Mouse (Mus musculus) liver, postnatal 0 days (tissue): ENCODE measurements around the gene Best3. TPM values are rescaled to one million over a fixed set of nuclear protein-coding genes. Genes with fewer than 3 reads are reported as not detected.
A peak's percentile ranks its signal among the peaks of the same experiment; 100 is the strongest.

Experiments
- ATAC-seq: fragments of 200-750 bp; cut with Nextera tagmentation; 2 replicates; pipeline ENCODE4 v1.8.0; 2017; ENCODE audit warnings: mild to moderate bottlenecking, moderate library complexity
- DNase-seq: peaks from one replicate; pipeline ENCODE4 v3.0.0-alpha.2; 2016
- H3K27ac ChIP-seq: fragments of 300-500 bp; sonication (generic); 2 replicates; pipeline ENCODE4 v1.5.1; 2014; ENCODE audit warnings: antibody characterized with exemption, moderate library complexity, mild to moderate bottlenecking, low read depth
- H3K27me3 ChIP-seq: fragments of 300-500 bp; sonication (generic); 2 replicates; pipeline ENCODE4 v1.6.1; 2014; ENCODE audit warnings: low read length, control low read depth, mixed read lengths; ENCODE audit not compliant: insufficient read depth
- H3K36me3 ChIP-seq: fragments of 300-500 bp; sonication (generic); replicated peaks from 2 replicates; pipeline ENCODE4 v1.6.1; 2014; ENCODE audit warnings: mild to moderate bottlenecking, control low read depth, low read length, moderate library complexity, mixed read lengths; ENCODE audit not compliant: insufficient read depth
- H3K4me1 ChIP-seq: fragments of 300-500 bp; sonication (generic); 2 replicates; pipeline ENCODE4 v1.6.1; 2014; ENCODE audit warnings: antibody characterized with exemption, mild to moderate bottlenecking, control low read depth; ENCODE audit not compliant: insufficient read depth
- H3K4me2 ChIP-seq: fragments of 300-500 bp; sonication (generic); 2 replicates; pipeline ENCODE4 v1.6.1; 2014; ENCODE audit warnings: low read depth, mild to moderate bottlenecking, low read length, moderate library complexity, mixed read lengths
- H3K4me3 ChIP-seq: fragments of 300-500 bp; sonication (generic); 2 replicates; pipeline ENCODE4 v1.5.1; 2014; ENCODE audit warnings: low read depth, low read length
- H3K9ac ChIP-seq: fragments of 300-500 bp; sonication (generic); replicated peaks from 2 replicates; pipeline ENCODE4 v1.6.1; 2014; ENCODE audit warnings: mild to moderate bottlenecking, moderate library complexity
- H3K9me3 ChIP-seq: fragments of 300-500 bp; sonication (generic); 2 replicates; pipeline ENCODE4 v1.6.1; 2016; ENCODE audit warnings: mild to moderate bottlenecking, control low read depth, low read length, mixed read lengths
- CTCF ChIP-seq: sonication (generic); IDR thresholded peaks from 2 replicates; pipeline ENCODE4 v1.5.1; 2016; ENCODE audit warnings: antibody characterized with exemption, low read depth
- EP300 ChIP-seq: IDR thresholded peaks from 2 replicates; pipeline ENCODE4 v1.6.1; 2016; ENCODE audit warnings: antibody characterized with exemption, low read depth, mild to moderate bottlenecking
- WGBS: fragments of 180-500 bp; shearing (Covaris S2); extraction: QIAGEN DNeasy Blood & Tissue Kit; methylation state at CpG from one replicate; pipeline ENCODE4 v1.1.7; 2014; ENCODE audit not compliant: insufficient replicate concordance; 5-methylcytosine and 5-hydroxymethylcytosine counted together
- polyA plus RNA-seq: library from polyadenylated mRNA; unstranded; fragments of >200 nt; fragmentation: Nextera tagmentation; extraction: Ambion mirVana; gene quantifications from 2 replicates; pipeline ENCODE4 v1.2.1, GENCODE M21; 2015

Best3 gene
- polyA plus RNA-seq, 1 experiment from 2014 or later = not detected

GRCm38 (mm10) chr10:116980888-116981287 lies 5.2 kb upstream of the Best3 start:
- Histone ChIP-seq H3K27me3 (no peaks in the 10 kb centered on the region), H3K4me3 (no peak overlapping the region), H3K9ac (no peak overlapping the region), H3K36me3 (no peaks in the 10 kb centered on the region), H3K4me2 (no peak overlapping the region), H3K9me3 (no peaks in the 10 kb centered on the region), H3K27ac (no peak overlapping the region), H3K4me1 (no peaks in the 10 kb centered on the region)
- 58% methylated on average over 3 of the region's 3 CpGs for WGBS
- TF ChIP-seq EP300 (no peak), CTCF (peak; percentile 74)
- ATAC-seq = no peak
- DNase-seq = peak; percentile 42

- no peaks in the 10 kb centered on the region for H3K4me1 ChIP-seq
- H3K27ac ChIP-seq = no peak overlapping the region
- no peaks in the 10 kb centered on the region for H3K27me3 ChIP-seq
- TF ChIP-seq CTCF (no peak), EP300 (no peak)
- ATAC-seq (no peak), DNase-seq (no peak)
- no peak overlapping the region for H3K4me2 ChIP-seq
- WGBS = 55% methylated on average over 4 of the region's 4 CpGs
- H3K9me3 ChIP-seq = no peaks in the 10 kb centered on the region
- H3K9ac ChIP-seq = no peak overlapping the region
- H3K36me3 ChIP-seq = no peaks in the 10 kb centered on the region
- H3K4me3 ChIP-seq = no peak overlapping the region
Measured at GRCm38 (mm10) chr10:116982526-116982925, 3.6 kb upstream of the Best3 start.

DNA sequence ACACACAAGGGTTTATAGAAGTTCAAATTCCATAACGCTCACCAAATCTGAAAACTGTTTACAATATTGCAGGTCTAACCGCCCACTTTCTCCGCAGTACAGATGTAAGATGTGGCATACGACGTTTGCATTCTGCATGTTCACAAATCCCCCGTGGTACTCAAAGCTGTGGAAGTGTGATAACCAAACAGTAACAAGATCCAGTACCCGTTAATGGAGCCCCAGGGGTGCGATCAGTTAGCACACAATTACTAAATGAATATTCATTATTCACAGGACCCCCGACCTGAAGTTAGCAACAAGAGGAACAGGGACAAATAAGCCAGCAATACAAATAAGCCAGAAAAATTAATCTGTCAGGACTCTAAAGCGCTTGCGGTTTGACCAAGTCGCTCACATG lies 1.3 kb upstream of the Best3 start:
- H3K4me3 ChIP-seq = no peak overlapping the region
- no peaks in the 10 kb centered on the region for H3K27me3 ChIP-seq
- 68% methylated on average over 12 of the region's 12 CpGs for WGBS
- DNase-seq (no peak), ATAC-seq (no peak)
- TF ChIP-seq EP300 (no peak), CTCF (no peak)
- H3K36me3 ChIP-seq = no peaks in the 10 kb centered on the region
- H3K4me2 ChIP-seq = no peak overlapping the region
- no peaks in the 10 kb centered on the region for H3K4me1 ChIP-seq
- no peak overlapping the region for H3K27ac ChIP-seq
- H3K9me3 ChIP-seq = no peaks in the 10 kb centered on the region
- no peak overlapping the region for H3K9ac ChIP-seq

DNA sequence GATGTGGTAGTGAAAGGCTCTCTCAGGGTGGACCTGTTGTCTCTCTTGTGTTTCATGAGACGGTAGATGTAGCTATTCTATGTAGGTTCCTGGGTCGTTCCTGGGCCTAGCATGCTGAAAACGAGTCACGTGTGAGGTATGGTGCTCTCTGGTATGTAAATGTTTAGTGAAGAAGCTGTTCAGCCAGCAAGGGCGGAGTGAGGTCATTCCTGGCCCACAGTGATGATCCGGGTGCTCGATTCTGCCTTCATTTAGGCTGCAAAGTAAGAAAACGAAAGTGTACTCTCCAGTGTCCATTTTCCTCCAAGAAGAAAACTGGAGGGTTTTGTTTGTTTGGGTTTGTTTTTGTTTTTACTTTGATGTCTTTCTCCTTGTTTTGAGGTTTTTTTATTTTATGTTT lies 7.9 kb downstream of the Best3 start:
- Histone ChIP-seq H3K27ac (no peak overlapping the region), H3K9ac (no peak overlapping the region), H3K4me3 (no peak overlapping the region), H3K4me1 (peaks cover 5% of the 10 kb centered on the region; the same call in 1 of the 2 replicates), H3K4me2 (no peak overlapping the region), H3K36me3 (no peaks in the 10 kb centered on the region), H3K27me3 (no peaks in the 10 kb centered on the region), H3K9me3 (no peaks in the 10 kb centered on the region)
- 77% methylated on average over 8 of the region's 8 CpGs for WGBS
- TF ChIP-seq EP300 (no peak), CTCF (no peak)
- no peak for ATAC-seq
- no peak for DNase-seq

GRCm38 (mm10) chr10:116995162-116995561 lies 9.0 kb downstream of the Best3 start:
- no peak overlapping the region for H3K9ac ChIP-seq
- 78% methylated on average over 5 of the region's 5 CpGs for WGBS
- no peak for DNase-seq
- peaks cover 5% of the 10 kb centered on the region; the same call in 1 of the 2 replicates for H3K4me1 ChIP-seq
- H3K27ac ChIP-seq = no peak overlapping the region
- no peak for ATAC-seq
- no peak overlapping the region for H3K4me2 ChIP-seq
- no peak overlapping the region for H3K4me3 ChIP-seq
- no peaks in the 10 kb centered on the region for H3K36me3 ChIP-seq
- no peaks in the 10 kb centered on the region for H3K27me3 ChIP-seq
- H3K9me3 ChIP-seq = no peaks in the 10 kb centered on the region
- TF ChIP-seq CTCF (no peak), EP300 (no peak)

GRCm38 (mm10) chr10:116995584-116996235 lies 9.6 kb downstream of the Best3 start:
- WGBS = 55% methylated on average over 6 of the region's 6 CpGs
- no peak overlapping the region for H3K9ac ChIP-seq

More at GRCm38 (mm10) chr10:116995584-116996235, 9.6 kb downstream of the Best3 start:
- TF ChIP-seq EP300 (no peak), CTCF (no peak)
- no peak for ATAC-seq
- peaks cover 5% of the 10 kb centered on the region; the same call in 1 of the 2 replicates for H3K4me1 ChIP-seq
- H3K4me3 ChIP-seq = no peak overlapping the region
- no peak for DNase-seq
- no peaks in the 10 kb centered on the region for H3K36me3 ChIP-seq
- H3K4me2 ChIP-seq = no peak overlapping the region
- no peaks in the 10 kb centered on the region for H3K9me3 ChIP-seq
- H3K27me3 ChIP-seq = no peaks in the 10 kb centered on the region
- H3K27ac ChIP-seq = no peak overlapping the region
